Mouse (Mus musculus) hindbrain, embryonic 14.5 days (tissue): ENCODE data around the gene Cdc42. TPM values are rescaled to one million over a fixed set of nuclear protein-coding genes. Genes with fewer than 3 reads are reported as not detected.

Experiments used
- ATAC-seq: fragments of 200-750 bp; cut with Nextera tagmentation; 2 replicates; pipeline ENCODE4 v1.8.0; 2017; ENCODE audit warnings: moderate number of reproducible peaks, mild to moderate bottlenecking, moderate TSS enrichment, moderate library complexity; ENCODE audit not compliant: low FRiP score
- DNase-seq: peaks from one replicate; pipeline ENCODE4 v3.0.0-alpha.2; 2015; ENCODE audit warnings: low spot score
- H3K27ac ChIP-seq: fragments of 300-500 bp; sonication (generic); 2 replicates; pipeline ENCODE4 v1.5.1; 2014; ENCODE audit warnings: mild to moderate bottlenecking, moderate library complexity
- H3K27me3 ChIP-seq: fragments of 300-500 bp; sonication (generic); 2 replicates; pipeline ENCODE4 v1.6.1; 2014; ENCODE audit warnings: mild to moderate bottlenecking, low read length, mixed read lengths; ENCODE audit not compliant: control insufficient read depth, insufficient read depth
- H3K36me3 ChIP-seq: fragments of 300-500 bp; sonication (generic); replicated peaks from 2 replicates; pipeline ENCODE4 v1.6.1; 2014; ENCODE audit not compliant: control insufficient read depth, insufficient read depth
- H3K4me1 ChIP-seq: fragments of 300-500 bp; sonication (generic); replicated peaks from 2 replicates; pipeline ENCODE4 v1.6.1; 2014; ENCODE audit warnings: antibody characterized with exemption, low read length, mixed read lengths; ENCODE audit not compliant: control insufficient read depth, insufficient read depth
- H3K4me2 ChIP-seq: fragments of 300-500 bp; sonication (generic); replicated peaks from 2 replicates; pipeline ENCODE4 v1.6.1; 2014; ENCODE audit warnings: mild to moderate bottlenecking, moderate library complexity
- H3K4me3 ChIP-seq: fragments of 300-500 bp; sonication (generic); replicated peaks from 2 replicates; pipeline ENCODE4 v1.5.1; 2014; ENCODE audit warnings: mild to moderate bottlenecking, low read length
- H3K9ac ChIP-seq: fragments of 300-500 bp; sonication (generic); 2 replicates; pipeline ENCODE4 v1.6.1; 2014
- H3K9me3 ChIP-seq: fragments of 300-500 bp; sonication (generic); 2 replicates; pipeline ENCODE4 v1.6.1; 2016; ENCODE audit warnings: low read length; ENCODE audit not compliant: control insufficient read depth
- WGBS: fragments of 180-500 bp; shearing (Covaris S2); extraction: QIAGEN DNeasy Blood & Tissue Kit; methylation state at CpG from one replicate; pipeline ENCODE4 v1.1.7; 2014; 5-methylcytosine and 5-hydroxymethylcytosine counted together
- polyA plus RNA-seq: library from polyadenylated mRNA; unstranded; fragments of >200 nt; fragmentation: Nextera tagmentation; extraction: Ambion mirVana; gene quantifications from 2 replicates; pipeline ENCODE4 v1.2.1, GENCODE M21; 2014

Gene Cdc42
- polyA plus RNA-seq, 1 experiment from 2014 or later: 1,007 TPM

DNA sequence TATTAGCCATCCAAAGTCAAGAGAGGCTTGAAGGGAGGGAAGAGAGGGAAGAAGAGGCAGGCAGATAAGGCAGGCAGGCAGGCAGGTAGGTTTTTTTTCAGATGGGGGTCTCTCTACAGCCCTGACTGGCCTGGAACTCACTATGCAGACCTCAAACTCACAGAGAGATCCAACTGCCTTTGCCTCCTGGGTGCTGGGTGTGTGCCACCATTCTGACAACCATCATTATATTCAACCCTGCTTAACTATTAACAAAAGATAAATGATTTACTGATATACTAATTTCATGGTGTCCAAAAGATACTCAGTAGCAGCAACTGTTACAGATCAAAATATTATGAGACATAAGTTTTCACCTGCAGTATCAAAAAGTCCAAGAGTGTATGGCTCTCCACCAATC lies 25.5 kb downstream of the Cdc42 start:
- Histone ChIP-seq H3K36me3 (peaks cover 73% of the 10 kb centered on the region), H3K9me3 (no peaks in the 10 kb centered on the region), H3K27ac (no peak overlapping the region), H3K4me3 (no peak overlapping the region), H3K4me1 (peaks cover 5% of the 10 kb centered on the region; the same call in 1 of the 2 replicates), H3K4me2 (no peak overlapping the region), H3K27me3 (no peaks in the 10 kb centered on the region), H3K9ac (no peak overlapping the region)
- DNase-seq (no peak), ATAC-seq (no peak)

DNA sequence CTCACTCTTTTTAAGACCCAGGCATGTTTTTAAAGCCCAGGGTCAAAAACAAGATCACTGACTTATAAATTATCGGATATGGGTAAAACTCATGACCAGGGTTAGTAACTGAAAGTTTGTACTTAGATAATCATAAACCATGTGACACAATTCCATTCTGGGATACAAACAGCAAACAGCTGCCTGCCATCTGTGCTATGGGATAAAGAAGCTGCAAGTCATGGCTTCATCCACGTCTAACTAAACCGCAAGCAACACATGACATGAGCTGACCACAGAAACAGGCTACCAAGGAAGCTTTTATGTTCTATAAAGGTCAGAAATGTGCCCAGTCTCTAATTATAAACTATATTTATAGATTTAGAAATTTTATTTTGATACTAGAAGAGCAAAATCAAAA lies 31.0 kb downstream of the Cdc42 start:
- 87% methylated on average over 3 of the region's 3 CpGs for WGBS
- H3K4me3 ChIP-seq: no peak overlapping the region

DNA sequence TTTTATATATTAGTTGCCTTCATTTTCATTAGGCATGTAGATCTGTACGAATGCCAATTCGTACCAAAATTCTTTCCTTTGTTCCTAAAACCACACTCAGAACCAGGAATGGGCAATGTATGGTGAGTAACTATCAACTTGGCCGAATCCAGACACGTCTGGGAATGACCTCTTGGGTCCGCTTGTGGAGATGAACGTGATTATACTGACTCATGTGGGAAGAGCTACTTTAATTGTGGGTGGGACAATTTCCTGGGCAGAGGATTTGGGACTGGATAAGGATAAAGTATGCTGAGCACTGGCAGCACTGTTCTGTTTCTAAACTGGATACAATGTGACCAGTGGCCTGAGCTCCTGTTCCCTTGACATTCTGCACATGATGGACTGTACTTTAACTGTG lies 32.6 kb downstream of the Cdc42 start:
- Histone ChIP-seq H3K27me3 (no peaks in the 10 kb centered on the region), H3K27ac (no peak overlapping the region), H3K36me3 (peaks cover 76% of the 10 kb centered on the region), H3K9ac (no peak overlapping the region), H3K4me1 (no peaks in the 10 kb centered on the region), H3K9me3 (no peaks in the 10 kb centered on the region), H3K4me2 (no peak overlapping the region), H3K4me3 (no peak overlapping the region)
- no peak for ATAC-seq
- WGBS: 89% methylated on average over 6 of the region's 6 CpGs
- no peak for DNase-seq

More for the DNA sequence above, 31.0 kb downstream of the Cdc42 start:
- no peaks in the 10 kb centered on the region for H3K4me1 ChIP-seq
- H3K9ac ChIP-seq: no peak overlapping the region
- H3K4me2 ChIP-seq: no peak overlapping the region
- no peaks in the 10 kb centered on the region for H3K27me3 ChIP-seq
- no peak for DNase-seq
- H3K9me3 ChIP-seq: no peaks in the 10 kb centered on the region
- H3K36me3 ChIP-seq: peaks cover 71% of the 10 kb centered on the region
- no peak for ATAC-seq
- H3K27ac ChIP-seq: no peak overlapping the region

DNA sequence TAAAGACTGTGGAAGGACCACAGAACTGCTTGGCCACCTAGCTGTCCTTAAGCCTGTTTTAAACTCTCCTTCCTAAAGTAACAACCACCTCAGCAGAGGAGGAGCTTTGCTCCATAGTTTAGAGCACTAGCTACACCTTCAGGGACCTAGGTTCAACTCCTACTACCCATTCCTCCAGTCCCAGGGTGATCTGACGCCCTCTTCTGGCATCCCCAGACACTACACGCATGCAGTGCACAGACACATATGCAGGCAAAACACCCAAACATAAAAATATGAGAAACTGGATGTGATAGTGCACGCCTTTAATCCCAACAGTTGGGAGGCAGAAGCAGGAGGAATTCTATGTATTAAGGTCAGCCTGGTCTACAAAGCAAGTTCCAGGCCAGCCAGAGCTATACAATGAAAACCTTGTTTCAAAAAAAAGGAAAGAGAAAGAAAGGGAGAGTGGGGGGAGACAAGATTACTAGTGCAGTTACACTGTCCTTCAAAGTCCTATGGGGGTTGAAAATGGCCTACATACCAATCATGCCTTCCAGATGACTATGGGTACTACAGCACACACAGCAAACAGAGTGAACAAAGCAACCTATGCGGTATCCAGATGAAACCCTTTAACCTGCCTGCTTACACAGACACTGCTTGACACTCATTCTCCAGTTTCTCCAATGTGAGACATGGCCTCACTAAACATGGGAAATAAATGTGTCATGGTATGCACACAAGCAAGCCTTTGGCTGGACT lies 41.3 kb downstream of the Cdc42 start:
- Histone ChIP-seq H3K4me1 (no peaks in the 10 kb centered on the region), H3K4me2 (no peak overlapping the region), H3K27ac (no peak overlapping the region), H3K36me3 (peaks cover 40% of the 10 kb centered on the region), H3K4me3 (no peak overlapping the region), H3K27me3 (no peaks in the 10 kb centered on the region), H3K9me3 (no peaks in the 10 kb centered on the region), H3K9ac (no peak overlapping the region)
- ATAC-seq (no peak), DNase-seq (no peak)
- 87% methylated on average over 4 of the region's 4 CpGs for WGBS

DNA sequence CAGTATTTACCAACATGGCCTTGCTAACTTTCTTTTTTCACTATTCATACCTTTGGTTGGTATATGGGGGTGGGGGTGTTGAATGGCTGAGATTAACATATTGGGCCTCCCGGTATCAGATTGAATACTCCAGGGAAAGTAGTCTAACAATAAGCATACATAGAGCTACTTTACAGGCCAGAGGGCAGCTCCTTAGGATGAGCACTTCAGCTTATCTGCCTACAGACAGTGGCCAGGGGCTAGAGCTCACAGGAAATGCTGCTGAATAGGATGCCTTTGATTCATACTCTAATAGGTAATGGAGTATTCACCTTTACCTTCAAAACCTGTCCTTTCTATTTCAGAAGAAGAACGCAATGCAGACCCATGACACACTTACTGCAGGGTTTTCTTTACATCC lies 42.5 kb downstream of the Cdc42 start:
- no peak for ATAC-seq
- Histone ChIP-seq H3K4me1 (no peaks in the 10 kb centered on the region), H3K9me3 (no peaks in the 10 kb centered on the region), H3K36me3 (peaks cover 28% of the 10 kb centered on the region), H3K27me3 (no peaks in the 10 kb centered on the region), H3K9ac (no peak overlapping the region), H3K27ac (no peak overlapping the region), H3K4me3 (no peak overlapping the region), H3K4me2 (no peak overlapping the region)
- no peak for DNase-seq
- 88% methylated on average over 2 of the region's 2 CpGs for WGBS

DNA sequence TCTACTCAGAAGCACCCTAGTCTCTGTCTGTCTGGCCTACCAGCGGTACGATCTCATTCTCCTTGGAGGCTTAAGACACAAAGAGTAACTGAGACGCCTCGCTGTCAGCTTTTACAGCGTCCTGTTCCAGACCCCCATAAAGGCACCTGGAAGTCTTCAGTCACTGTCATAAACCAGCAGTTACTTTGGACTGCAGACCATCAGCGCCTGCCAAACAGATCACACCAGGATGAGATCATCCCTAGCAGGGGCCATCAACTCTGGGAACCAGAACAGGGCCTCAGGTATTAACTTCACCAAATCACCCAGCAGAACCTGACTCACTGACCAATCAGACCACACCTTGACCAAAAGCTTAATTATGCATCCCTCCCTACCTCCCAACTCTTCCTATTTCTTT lies 43.0 kb downstream of the Cdc42 start:
- Histone ChIP-seq H3K27ac (no peak overlapping the region), H3K27me3 (no peaks in the 10 kb centered on the region), H3K4me3 (no peak overlapping the region), H3K4me1 (no peaks in the 10 kb centered on the region), H3K9me3 (no peaks in the 10 kb centered on the region), H3K9ac (no peak overlapping the region), H3K36me3 (peaks cover 24% of the 10 kb centered on the region), H3K4me2 (no peak overlapping the region)
- DNase-seq (no peak), ATAC-seq (no peak)
- WGBS: 73% methylated on average over 6 of the region's 6 CpGs

DNA sequence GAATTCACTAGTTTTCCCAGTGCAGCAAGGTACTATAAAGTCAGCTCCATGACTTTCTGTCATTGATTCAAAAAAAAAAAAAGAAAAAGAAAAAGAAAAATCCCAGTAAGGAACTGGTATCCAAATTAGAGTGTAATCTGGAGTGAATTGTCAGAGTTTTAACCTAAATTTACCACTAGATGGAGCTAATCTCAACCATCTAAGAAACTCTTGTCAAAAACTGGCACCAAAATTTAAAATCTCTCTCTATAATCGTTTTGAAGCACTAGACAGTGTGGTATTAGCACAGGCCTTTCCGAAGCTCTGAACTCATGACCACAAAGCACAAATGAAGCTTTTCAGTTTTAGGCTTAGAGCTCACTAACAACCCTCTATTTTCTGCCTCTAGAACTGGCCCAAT lies 44.0 kb downstream of the Cdc42 start:
- H3K9me3 ChIP-seq: no peaks in the 10 kb centered on the region
- no peak overlapping the region for H3K9ac ChIP-seq
- H3K4me1 ChIP-seq: no peaks in the 10 kb centered on the region
- DNase-seq (peak; percentile 74), ATAC-seq (no peak)
- 68% methylated on average over 2 of the region's 2 CpGs for WGBS
- peaks cover 17% of the 10 kb centered on the region for H3K36me3 ChIP-seq
- H3K4me2 ChIP-seq: no peak overlapping the region
- no peaks in the 10 kb centered on the region for H3K27me3 ChIP-seq
- H3K27ac ChIP-seq: no peak overlapping the region
- no peak overlapping the region for H3K4me3 ChIP-seq

DNA sequence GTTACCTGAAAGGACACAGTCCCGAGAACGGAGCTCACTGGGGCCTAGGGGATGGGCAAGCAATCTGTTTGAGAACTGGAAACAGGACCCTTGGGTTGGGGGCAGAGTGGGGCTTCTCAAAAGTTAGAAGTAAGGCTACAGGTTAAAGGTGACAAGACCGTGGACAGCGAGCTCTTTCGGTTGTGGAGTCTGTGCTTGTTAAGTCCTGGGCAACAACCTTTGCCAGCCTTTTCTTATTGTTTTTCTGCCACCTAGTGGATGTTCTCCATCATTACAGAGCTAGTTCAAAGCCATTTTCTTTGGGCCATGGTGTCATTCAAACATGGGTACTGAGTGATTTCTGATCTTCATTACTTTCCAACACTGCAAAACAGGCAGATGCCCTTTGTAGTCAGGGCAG lies 49.1 kb downstream of the Cdc42 start:
- no peak overlapping the region for H3K4me3 ChIP-seq
- 49% methylated on average over 5 of the region's 5 CpGs for WGBS
- peak; percentile 76 for DNase-seq

DNA sequence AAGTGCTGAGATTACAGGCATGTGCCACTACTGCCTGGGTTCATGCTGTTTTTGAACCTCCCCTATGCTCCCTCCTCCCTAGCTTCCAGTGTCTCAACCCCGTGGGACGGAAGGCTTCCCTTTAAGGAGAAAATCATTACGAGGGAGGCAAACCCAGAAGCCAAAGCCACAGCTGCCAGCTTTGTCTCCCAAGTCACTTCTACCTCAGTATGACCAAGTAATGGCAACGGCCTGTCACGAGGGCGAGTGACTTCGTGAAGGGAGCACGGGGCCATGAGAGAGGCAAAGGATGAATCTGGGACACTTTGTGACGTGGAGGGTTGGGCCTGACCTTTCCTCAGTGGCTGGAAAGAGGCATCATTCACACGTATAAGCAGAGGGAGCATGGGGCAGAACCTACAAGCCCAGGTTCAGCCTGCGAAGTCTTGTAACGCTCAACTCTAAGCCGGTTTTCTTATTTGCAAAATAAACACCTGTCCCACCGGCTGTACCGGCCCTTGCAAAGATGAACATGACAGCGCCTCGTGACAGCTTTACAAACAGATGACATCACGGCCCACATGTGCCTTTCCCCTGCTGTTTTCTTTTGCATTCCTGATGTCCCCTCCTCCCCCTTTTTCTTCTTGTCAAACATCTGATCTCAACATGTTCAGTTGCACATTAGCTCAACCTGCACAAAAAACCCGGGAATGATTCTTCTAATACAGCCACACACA lies 50.4 kb downstream of the Cdc42 start:
- no peaks in the 10 kb centered on the region for H3K9me3 ChIP-seq
- ATAC-seq (no peak), DNase-seq (no peak)
- 73% methylated on average over 19 of the region's 19 CpGs for WGBS
- H3K36me3 ChIP-seq: no peaks in the 10 kb centered on the region
- no peak overlapping the region for H3K4me2 ChIP-seq
- no peak overlapping the region for H3K9ac ChIP-seq
- H3K4me1 ChIP-seq: peaks cover 6% of the 10 kb centered on the region; the same call in 1 of the 2 replicates
- H3K27me3 ChIP-seq: no peaks in the 10 kb centered on the region
- H3K4me3 ChIP-seq: no peak overlapping the region
- no peak overlapping the region for H3K27ac ChIP-seq

More for the DNA sequence above, 49.1 kb downstream of the Cdc42 start:
- ATAC-seq: no peak
- Histone ChIP-seq H3K4me2 (no peak overlapping the region), H3K27ac (no peak overlapping the region), H3K4me1 (peaks cover 6% of the 10 kb centered on the region; the same call in 1 of the 2 replicates), H3K9me3 (no peaks in the 10 kb centered on the region), H3K36me3 (no peaks in the 10 kb centered on the region), H3K9ac (no peak overlapping the region), H3K27me3 (no peaks in the 10 kb centered on the region)
